Mouse (Mus musculus): ENCODE measurements around the gene Ntn4.

DNA sequence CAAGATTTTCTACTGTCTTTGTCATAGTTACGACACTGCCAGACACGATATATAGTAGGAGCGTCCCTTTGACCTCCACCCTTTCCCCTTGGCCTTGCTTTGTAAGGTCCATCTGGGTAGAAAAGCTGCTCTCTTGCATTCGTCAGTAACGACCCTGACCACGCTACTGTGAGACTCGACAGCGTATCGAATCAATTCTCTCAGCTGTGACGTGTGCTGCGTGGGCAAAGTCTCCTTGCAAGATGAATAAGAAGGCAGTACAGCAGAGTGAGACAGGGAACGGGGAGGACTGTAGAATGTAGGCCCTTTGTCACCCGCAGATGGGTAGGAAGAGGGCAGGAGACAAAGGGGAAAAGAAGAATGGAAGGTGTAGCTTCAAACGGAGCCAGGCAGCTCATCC, 110.8 kb downstream of the Ntn4 start:
- no peak for TF ChIP-seq POLR2A (IDR thresholded peaks at IDR 0.05; ENCODE audit: borderline replicate concordance, extremely low read depth, insufficient read depth, insufficient read length, poor library complexity, severe bottlenecking)
- TF ChIP-seq CTCF (IDR thresholded peaks at IDR 0.05; ENCODE audit: borderline replicate concordance, extremely low read depth, insufficient read depth, insufficient read length): no peak
